Comparison of ENCODE assay signal across 9 mouse cellular contexts in the genomic region with DNA sequence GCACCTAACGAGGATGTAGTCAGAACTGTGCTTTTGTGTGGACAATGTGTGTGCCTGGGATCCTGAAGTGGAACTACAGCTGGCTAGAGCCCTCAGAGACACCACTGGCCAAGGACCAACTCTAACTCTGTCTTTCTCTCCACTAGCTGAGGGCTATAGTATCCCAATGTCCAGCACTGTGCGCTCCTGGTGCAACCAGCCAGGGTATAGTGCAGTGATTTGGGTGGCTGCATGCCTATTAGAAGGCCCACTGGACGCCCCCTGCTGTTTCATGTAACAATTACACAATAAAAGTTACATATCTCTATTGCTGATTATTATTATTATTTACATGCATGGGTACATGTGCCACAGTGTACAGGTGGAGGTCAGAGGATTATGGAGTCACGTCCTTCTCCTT. TPM values are rescaled to one million over a fixed set of nuclear protein-coding genes. Genes with fewer than 3 reads are reported as not detected.
DNase-seq lines count a peak whose midpoint lies in the region; ATAC-seq and TF ChIP-seq lines count a peak whose summit lies in the region.
"Had no signal": no experiment of that assay in that cellular context is flagged by ENCODE, and none has a peak within 500 bp of the region (broad histone marks: within the 10 kb centered on the region; RNA-seq: fewer than 3 reads in every experiment).

No protein-coding gene starts in this region.

- H3K4me3 ChIP-seq in heart, embryonic 12.5 days = no peak overlapping the region
- no peak overlapping the region for H3K4me3 ChIP-seq in spleen, adult 2 months (ENCODE audit: extremely low read depth, insufficient read depth, insufficient read length)
- no peak overlapping the region for H3K4me3 ChIP-seq in limb, embryonic 14.5 days (replicated peaks; ENCODE audit: low read length)

- H3K36me3 ChIP-seq in heart, embryonic 12.5 days = 0 out of 2 replicates have a peak, but pooled peaks cover 4% of the 10 kb centered on the region
- H3K36me3 ChIP-seq in spleen, adult 2 months (ENCODE audit: control insufficient read depth, insufficient read depth, low read length) = no peaks in the 10 kb centered on the region
- H3K36me3 ChIP-seq in limb, embryonic 14.5 days (ENCODE audit: control insufficient read depth, insufficient read depth, low read length) = no peaks in the 10 kb centered on the region

- H3K27me3 ChIP-seq in heart, embryonic 12.5 days (replicated peaks) = no peaks in the 10 kb centered on the region
- no peaks in the 10 kb centered on the region for H3K27me3 ChIP-seq in spleen, adult 2 months (ENCODE audit: control insufficient read depth, insufficient read depth, low read length)
- no peaks in the 10 kb centered on the region for H3K27me3 ChIP-seq in limb, embryonic 14.5 days (ENCODE audit: control insufficient read depth, insufficient read depth, low read length)

- no peaks in the 10 kb centered on the region for H3K9me3 ChIP-seq in heart, embryonic 12.5 days (replicated peaks)
- no peaks in the 10 kb centered on the region for H3K9me3 ChIP-seq in limb, embryonic 14.5 days (ENCODE audit: control insufficient read depth, low read length)

- H3K4me2 ChIP-seq in heart, embryonic 12.5 days = no peak overlapping the region
- H3K4me2 ChIP-seq in limb, embryonic 14.5 days (replicated peaks; ENCODE audit: low read depth, low read length, severe bottlenecking) = no peak overlapping the region

- peak; percentile 38; the same call in 1 of the 2 replicates for TF ChIP-seq CTCF in spleen, adult 2 months (IDR thresholded peaks at IDR 0.05; ENCODE audit: extremely low read depth, insufficient read depth, insufficient read length, insufficient replicate concordance)

- H3K9ac ChIP-seq in heart, embryonic 12.5 days = no peak overlapping the region
- no peak overlapping the region for H3K9ac ChIP-seq in limb, embryonic 14.5 days (ENCODE audit: low read depth, low read length, severe bottlenecking)

- no peak overlapping the region for H3K27ac ChIP-seq in heart, embryonic 12.5 days (ENCODE audit: poor library complexity, severe bottlenecking)
- no peak overlapping the region for H3K27ac ChIP-seq in spleen, adult 2 months (ENCODE audit: insufficient read depth, low read length)
- H3K27ac ChIP-seq in limb, embryonic 14.5 days (replicated peaks; ENCODE audit: low read depth, low read length) = no peak overlapping the region

- ATAC-seq in heart, embryonic 12.5 days (ENCODE audit: insufficient number of reproducible peaks, low FRiP score) = no peak
- no peak for ATAC-seq in limb, embryonic 14.5 days (ENCODE audit: low FRiP score, low read depth)

- H3K4me1 ChIP-seq in heart, embryonic 12.5 days (replicated peaks) = peaks cover 27% of the 10 kb centered on the region
- H3K4me1 ChIP-seq in spleen, adult 2 months (ENCODE audit: control insufficient read depth, insufficient read depth, insufficient read length) = peaks cover 12% of the 10 kb centered on the region
- peaks cover 22% of the 10 kb centered on the region for H3K4me1 ChIP-seq in limb, embryonic 14.5 days (ENCODE audit: control insufficient read depth, insufficient read depth, low read length)

- no peak for TF ChIP-seq POLR2A in spleen, adult 2 months (IDR thresholded peaks at IDR 0.05; ENCODE audit: low read depth, low read length)
- no peak for TF ChIP-seq POLR2A in limb, embryonic 14.5 days (IDR thresholded peaks at IDR 0.05; ENCODE audit: borderline replicate concordance, extremely low read depth, insufficient read depth, insufficient read length)

- WGBS in heart, embryonic 12.5 days = 54% methylated on average over 4 of the region's 4 CpGs
- 47% methylated on average over 4 of the region's 4 CpGs for WGBS in spleen, adult 2 months
- 50% methylated on average over 4 of the region's 4 CpGs for WGBS in limb, embryonic 14.5 days

- peak; percentile 48 to 78 for DNase-seq in heart, adult 18-20 months
- DNase-seq in spleen, adult 2 months (ENCODE audit: low read depth in 1 of 2, low spot score in 2 of 2) = peak in 1 of 2 experiments; percentile 29
- DNase-seq in spleen, postnatal 14 days (ENCODE audit: low spot score in 2 of 2) = no peak
- DNase-seq in brain, adult 2 months (ENCODE audit: low read depth, low spot score) = peak; percentile 57
- peak; percentile 83 for DNase-seq in limb, embryonic 14.5 days (ENCODE audit: low spot score)
- peak; percentile 48 for DNase-seq in thymus, postnatal 0 days (ENCODE audit: low spot score)
- DNase-seq in layer of hippocampus, postnatal 10 days (ENCODE audit: low spot score in 2 of 2) = no peak

RNA-seq across cellular contexts. Expression of a gene that starts 3.0 kb away (rescaled TPM):
- total RNA-seq in heart, adult 18-20 months (2021) = 1 to 10 TPM; 1.9 TPM
- polyA plus RNA-seq in heart, embryonic 12.5 days (2016; fragmentation: Nextera tagmentation; extraction: Ambion mirVana) = 4.2 and 4.3 TPM in 2 replicates
- polyA plus RNA-seq in spleen, adult 2 months (2012; rRNA removed) = 5.9 and 6.8 TPM in 2 replicates
- 9.1 and 11.4 TPM in 2 replicates for polyA plus RNA-seq in limb, embryonic 14.5 days (2012; rRNA removed)
- 3.5 and 4.9 TPM in 2 replicates for polyA plus RNA-seq in limb, embryonic 14.5 days (2014; fragmentation: Nextera tagmentation; extraction: Ambion mirVana)
- polyA plus RNA-seq in thymus, postnatal 0 days (2015; fragmentation: Nextera tagmentation; extraction: Ambion mirVana) = 2.6 and 2.9 TPM in 2 replicates
- total RNA-seq in layer of hippocampus, postnatal 10 days (2021) = 10 to 100 TPM; 38.0 to 40.6 TPM

RNA-seq across cellular contexts. Expression of a gene that starts 3.0 kb away (rescaled TPM):
- 100 to 1,000 TPM; 151 to 161 TPM for total RNA-seq in heart, adult 18-20 months (2021)
- 444 and 452 TPM in 2 replicates for polyA plus RNA-seq in heart, embryonic 12.5 days (2016; fragmentation: Nextera tagmentation; extraction: Ambion mirVana)
- 87.4 and 96.4 TPM in 2 replicates for polyA plus RNA-seq in spleen, adult 2 months (2012; rRNA removed)
- 259 and 298 TPM in 2 replicates for polyA plus RNA-seq in limb, embryonic 14.5 days (2012; rRNA removed)
- 501 and 620 TPM in 2 replicates for polyA plus RNA-seq in limb, embryonic 14.5 days (2014; fragmentation: Nextera tagmentation; extraction: Ambion mirVana)
- 747 and 765 TPM in 2 replicates for polyA plus RNA-seq in thymus, postnatal 0 days (2015; fragmentation: Nextera tagmentation; extraction: Ambion mirVana)
- total RNA-seq in layer of hippocampus, postnatal 10 days (2021) = 100 to 1,000 TPM; 215 to 226 TPM

RNA-seq across cellular contexts. Expression of a gene that starts 20.5 kb away (rescaled TPM):
- 10 to 100 TPM; 62.0 to 62.3 TPM for total RNA-seq in heart, adult 18-20 months (2021)
- 4.8 and 6.9 TPM in 2 replicates for polyA plus RNA-seq in heart, embryonic 12.5 days (2016; fragmentation: Nextera tagmentation; extraction: Ambion mirVana)
- polyA plus RNA-seq in spleen, adult 2 months (2012; rRNA removed) = 17.9 and 25.8 TPM in 2 replicates
- polyA plus RNA-seq in limb, embryonic 14.5 days (2012; rRNA removed) = 69.1 and 75.6 TPM in 2 replicates
- 7.7 and 7.8 TPM in 2 replicates for polyA plus RNA-seq in limb, embryonic 14.5 days (2014; fragmentation: Nextera tagmentation; extraction: Ambion mirVana)
- 10.0 and 10.7 TPM in 2 replicates for polyA plus RNA-seq in thymus, postnatal 0 days (2015; fragmentation: Nextera tagmentation; extraction: Ambion mirVana)
- 100 to 1,000 TPM; 129 to 134 TPM for total RNA-seq in layer of hippocampus, postnatal 10 days (2021)

RNA-seq across cellular contexts. Expression of a gene that starts 25.1 kb away (rescaled TPM):
- total RNA-seq in heart, adult 18-20 months (2021) = 10 to 100 TPM; 27.3 to 31.7 TPM
- 23.7 and 24.4 TPM in 2 replicates for polyA plus RNA-seq in heart, embryonic 12.5 days (2016; fragmentation: Nextera tagmentation; extraction: Ambion mirVana)
- polyA plus RNA-seq in spleen, adult 2 months (2012; rRNA removed) = 12.8 and 13.9 TPM in 2 replicates
- polyA plus RNA-seq in limb, embryonic 14.5 days (2012; rRNA removed) = 28.5 and 29.8 TPM in 2 replicates
- 22.1 and 24.3 TPM in 2 replicates for polyA plus RNA-seq in limb, embryonic 14.5 days (2014; fragmentation: Nextera tagmentation; extraction: Ambion mirVana)
- 25.6 and 25.9 TPM in 2 replicates for polyA plus RNA-seq in thymus, postnatal 0 days (2015; fragmentation: Nextera tagmentation; extraction: Ambion mirVana)
- total RNA-seq in layer of hippocampus, postnatal 10 days (2021) = 10 to 100 TPM; 15.0 to 17.7 TPM

RNA-seq across cellular contexts. Expression of a gene that starts 59.0 kb away (rescaled TPM):
- not detected for total RNA-seq in heart, adult 18-20 months (2021)
- polyA plus RNA-seq in heart, embryonic 12.5 days (2016; fragmentation: Nextera tagmentation; extraction: Ambion mirVana) = not detected in 2 replicates
- not detected in 2 replicates for polyA plus RNA-seq in spleen, adult 2 months (2012; rRNA removed)
- 0.04 and 0.10 TPM in 2 replicates for polyA plus RNA-seq in limb, embryonic 14.5 days (2012; rRNA removed)
- 0.17 TPM in 1 of 2 replicates, not detected in the other for polyA plus RNA-seq in limb, embryonic 14.5 days (2014; fragmentation: Nextera tagmentation; extraction: Ambion mirVana)
- polyA plus RNA-seq in thymus, postnatal 0 days (2015; fragmentation: Nextera tagmentation; extraction: Ambion mirVana) = 0.46 and 0.49 TPM in 2 replicates
- total RNA-seq in layer of hippocampus, postnatal 10 days (2021) = 10 to 100 TPM; 15.3 to 16.2 TPM
- total RNA-seq: hematopoietic stem cell, adult 5-6 weeks had no signal

Comparison
In these comparisons a context has a peak if more than half of its experiments do, and no peak if none do; other contexts are left out.
1. DNase-seq: peak in heart, adult 18-20 months (2 of 2), brain, adult 2 months (single experiment), limb, embryonic 14.5 days (single experiment) and thymus, postnatal 0 days (single experiment); none in spleen, postnatal 14 days (0 of 2) and layer of hippocampus, postnatal 10 days (0 of 2).